Mouse (Mus musculus) limb, embryonic 14.5 days (tissue): Measurements from ENCODE around the gene Dnajc28. TPM values are rescaled to one million over a fixed set of nuclear protein-coding genes. Genes with fewer than 3 reads are reported as not detected.

Experiments
- ATAC-seq: fragments of 200-750 bp; cut with Nextera tagmentation; 2 replicates; pipeline ENCODE4 v1.8.0; 2017; ENCODE audit warnings: low read depth, moderate number of reproducible peaks, moderate TSS enrichment; ENCODE audit not compliant: low FRiP score
- DNase-seq: peaks from one replicate; pipeline ENCODE4 v3.0.0-alpha.2; 2015; ENCODE audit warnings: low spot score
- H3K27ac ChIP-seq: fragments of 300-500 bp; sonication (generic); replicated peaks from 2 replicates; pipeline ENCODE4 v1.5.1; 2014; ENCODE audit warnings: low read depth, mild to moderate bottlenecking, low read length, moderate library complexity, mixed read lengths
- H3K27me3 ChIP-seq: fragments of 300-500 bp; sonication (generic); 2 replicates; pipeline ENCODE4 v1.6.1; 2014; ENCODE audit warnings: low read length, mixed read lengths; ENCODE audit not compliant: control insufficient read depth, insufficient read depth
- H3K36me3 ChIP-seq: fragments of 300-500 bp; sonication (generic); 2 replicates; pipeline ENCODE4 v1.6.1; 2014; ENCODE audit warnings: mild to moderate bottlenecking, low read length, moderate library complexity, mixed read lengths; ENCODE audit not compliant: control insufficient read depth, insufficient read depth
- H3K4me1 ChIP-seq: fragments of 300-500 bp; sonication (generic); 2 replicates; pipeline ENCODE4 v1.6.1; 2014; ENCODE audit warnings: antibody characterized with exemption, low read length, mixed read lengths; ENCODE audit not compliant: control insufficient read depth, insufficient read depth
- H3K4me2 ChIP-seq: fragments of 300-500 bp; sonication (generic); replicated peaks from 2 replicates; pipeline ENCODE4 v1.6.1; 2014; ENCODE audit warnings: low read depth, mild to moderate bottlenecking, low read length, moderate library complexity; ENCODE audit not compliant: severe bottlenecking
- H3K4me3 ChIP-seq: fragments of 300-500 bp; sonication (generic); replicated peaks from 2 replicates; pipeline ENCODE4 v1.5.1; 2014; ENCODE audit warnings: low read length
- H3K9ac ChIP-seq: fragments of 300-500 bp; sonication (generic); 2 replicates; pipeline ENCODE4 v1.6.1; 2014; ENCODE audit warnings: mild to moderate bottlenecking, low read depth, low read length, moderate library complexity; ENCODE audit not compliant: severe bottlenecking
- H3K9me3 ChIP-seq: fragments of 300-500 bp; sonication (generic); 2 replicates; pipeline ENCODE4 v1.6.1; 2016; ENCODE audit warnings: low read length; ENCODE audit not compliant: control insufficient read depth
- POLR2A ChIP-seq: fragments of 200-500 bp; IDR thresholded peaks from 2 replicates; pipeline ENCODE4 v1.8.0; 2012; ENCODE audit warnings: inconsistent platforms, mild to moderate bottlenecking, moderate library complexity, borderline replicate concordance; ENCODE audit not compliant: insufficient read depth, insufficient read length; ENCODE audit errors: extremely low read depth
- WGBS: fragments of 180-500 bp; shearing (Covaris S2); extraction: QIAGEN DNeasy Blood & Tissue Kit; methylation state at CpG from one replicate; pipeline ENCODE4 v1.1.7; 2014; 5-methylcytosine and 5-hydroxymethylcytosine counted together
- polyA plus RNA-seq, 2 experiments: library from polyadenylated mRNA; depleted of rRNA in 1 of 2; stranded (reverse) in 1 of 2; unstranded in 1 of 2; fragments of >200 nt; fragmentation: Nextera tagmentation in 1 of 2; extraction: Ambion mirVana in 1 of 2; gene quantifications; 2 replicates each; pipeline versions ENCODE4 v1.2.1 to v1.2.3; 2012 to 2014

The Dnajc28 gene
- polyA plus RNA-seq, 2 experiments = 1.7 to 2.9 TPM

DNA sequence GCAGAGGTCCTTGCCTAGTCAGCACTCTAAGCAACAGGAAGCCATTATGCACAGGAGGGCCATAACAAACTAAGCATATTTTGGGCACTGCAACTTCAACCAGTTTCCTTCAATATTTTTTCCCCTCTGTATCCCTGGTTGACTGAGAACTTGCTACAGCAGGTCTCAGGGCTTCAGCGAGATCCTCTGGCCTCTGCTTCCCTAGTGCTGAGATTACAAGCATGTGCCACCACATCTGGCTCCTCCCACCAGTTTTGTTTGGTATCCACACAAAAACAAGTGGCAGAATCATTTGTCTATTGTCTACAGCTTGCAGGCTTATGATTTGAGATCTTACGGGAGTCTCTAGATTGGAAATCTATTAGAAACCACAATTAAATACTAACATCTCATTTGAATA lies 26.1 kb upstream of the Dnajc28 start:
- 86% methylated on average over 2 of the region's 2 CpGs for WGBS

DNA sequence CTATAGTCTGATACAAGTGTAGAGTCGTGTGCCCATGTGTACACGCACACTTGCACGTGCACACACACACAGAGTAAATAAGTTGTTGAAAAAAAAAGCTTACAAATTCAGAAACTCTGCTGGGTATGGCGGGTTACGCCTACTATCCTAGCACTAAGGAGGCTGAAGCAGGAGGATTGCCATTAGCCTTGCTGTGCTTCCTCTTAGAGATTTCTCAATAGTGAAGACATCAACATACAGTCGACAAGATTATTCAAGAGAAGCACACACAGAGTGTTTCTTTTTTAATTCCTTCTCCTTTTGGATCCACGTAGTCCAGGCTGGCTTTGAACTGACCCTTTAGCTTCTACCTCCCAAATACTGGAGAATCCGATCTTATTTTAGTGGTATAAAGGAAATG lies 21.3 kb upstream of the Dnajc28 start:
- H3K4me2 ChIP-seq = no peak overlapping the region
- no peak overlapping the region for H3K27ac ChIP-seq
- no peaks in the 10 kb centered on the region for H3K27me3 ChIP-seq
- no peak for DNase-seq
- 94% methylated on average over 8 of the region's 8 CpGs for WGBS
- 0 out of 2 replicates have a peak, but pooled peaks cover 4% of the 10 kb centered on the region for H3K4me1 ChIP-seq
- no peak overlapping the region for H3K9ac ChIP-seq
- ATAC-seq = no peak
- no peak overlapping the region for H3K4me3 ChIP-seq
- no peaks in the 10 kb centered on the region for H3K9me3 ChIP-seq
- H3K36me3 ChIP-seq = peaks cover 75% of the 10 kb centered on the region
- no peak for TF ChIP-seq POLR2A

More for the DNA sequence above, 26.1 kb upstream of the Dnajc28 start:
- DNase-seq (no peak), ATAC-seq (no peak)
- H3K4me3 ChIP-seq = no peak overlapping the region
- H3K36me3 ChIP-seq = peaks cover 28% of the 10 kb centered on the region
- no peaks in the 10 kb centered on the region for H3K9me3 ChIP-seq
- peaks cover 12% of the 10 kb centered on the region; the same call in 1 of the 2 replicates for H3K4me1 ChIP-seq
- no peak overlapping the region for H3K4me2 ChIP-seq
- no peak overlapping the region for H3K9ac ChIP-seq
- H3K27ac ChIP-seq = no peak overlapping the region
- TF ChIP-seq POLR2A = no peak
- no peaks in the 10 kb centered on the region for H3K27me3 ChIP-seq

DNA sequence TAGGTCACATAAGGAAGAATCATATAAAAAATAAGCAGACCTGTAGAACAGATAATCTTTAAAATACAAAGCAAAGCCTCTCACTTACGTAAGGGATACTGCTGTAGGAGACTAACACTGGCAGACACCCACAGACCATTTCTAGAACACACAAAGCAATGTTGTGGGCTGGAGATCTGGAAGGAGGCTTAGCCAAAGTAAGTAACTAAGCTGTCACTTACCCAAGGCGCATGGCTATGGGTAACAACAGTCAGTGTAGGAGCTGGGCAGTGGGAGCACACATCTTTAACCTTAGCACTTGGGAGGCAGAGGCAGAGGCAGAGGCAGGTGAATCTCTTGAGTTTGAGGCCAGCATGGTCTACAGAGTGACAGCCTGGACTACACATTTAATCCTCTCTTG lies 20.8 kb upstream of the Dnajc28 start:
- H3K27me3 ChIP-seq = no peaks in the 10 kb centered on the region
- TF ChIP-seq POLR2A = no peak
- peaks cover 79% of the 10 kb centered on the region for H3K36me3 ChIP-seq
- ATAC-seq (no peak), DNase-seq (no peak)
- WGBS = 94% methylated on average over 2 of the region's 2 CpGs
- no peak overlapping the region for H3K9ac ChIP-seq
- no peaks in the 10 kb centered on the region for H3K9me3 ChIP-seq
- H3K27ac ChIP-seq = no peak overlapping the region
- 0 out of 2 replicates have a peak, but pooled peaks cover under 1% of the 10 kb centered on the region for H3K4me1 ChIP-seq
- H3K4me2 ChIP-seq = no peak overlapping the region
- no peak overlapping the region for H3K4me3 ChIP-seq

DNA sequence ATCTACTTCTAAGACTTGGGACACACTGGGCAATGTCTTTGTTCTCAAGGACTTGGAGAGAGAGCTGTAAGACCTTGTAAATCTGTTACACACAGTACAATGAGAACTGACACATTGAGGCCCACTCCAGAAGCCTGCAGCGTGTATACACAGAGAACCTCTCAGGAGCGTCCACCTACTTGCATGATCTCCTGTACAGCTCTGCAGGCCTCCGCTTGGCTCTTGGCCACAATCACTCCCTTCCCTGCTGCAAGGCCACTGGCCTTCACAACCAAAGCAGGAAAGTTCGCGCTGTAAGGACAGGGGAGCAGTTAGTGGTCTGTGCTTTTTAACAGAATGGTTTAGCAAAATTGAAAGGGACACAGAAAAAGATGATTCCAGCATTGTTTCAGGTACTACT lies 20.3 kb upstream of the Dnajc28 start:
- H3K9ac ChIP-seq = no peak overlapping the region
- H3K4me2 ChIP-seq = no peak overlapping the region
- peaks cover 80% of the 10 kb centered on the region for H3K36me3 ChIP-seq
- ATAC-seq = no peak
- H3K4me1 ChIP-seq = no peaks in the 10 kb centered on the region
- no peaks in the 10 kb centered on the region for H3K9me3 ChIP-seq
- no peak for TF ChIP-seq POLR2A
- H3K27me3 ChIP-seq = no peaks in the 10 kb centered on the region
- H3K27ac ChIP-seq = no peak overlapping the region
- whole genome bisulfite sequencing = 94% methylated on average over 5 of the region's 5 CpGs
- H3K4me3 ChIP-seq = no peak overlapping the region
- no peak for DNase-seq

DNA sequence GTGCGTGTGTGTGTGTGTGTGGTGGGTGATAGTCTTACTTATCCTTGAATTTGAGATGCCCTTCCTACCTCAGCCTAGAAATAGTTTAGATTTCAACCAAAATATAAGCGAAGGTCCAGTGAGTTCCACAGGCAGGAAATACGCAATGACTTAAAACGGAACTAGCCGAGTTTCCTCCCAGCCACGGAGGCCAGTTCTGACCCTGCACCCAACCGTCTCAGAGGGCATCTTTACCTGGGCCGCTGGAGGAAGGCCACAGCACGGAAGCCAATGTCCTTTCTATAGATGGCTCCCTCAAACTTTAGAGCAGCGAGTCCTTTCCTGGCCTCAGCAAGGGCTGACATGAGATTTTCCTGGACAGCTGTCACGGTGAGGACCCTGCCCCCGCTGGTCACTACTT lies 14.8 kb upstream of the Dnajc28 start:
- Histone ChIP-seq H3K9me3 (no peaks in the 10 kb centered on the region), H3K36me3 (peaks cover 92% of the 10 kb centered on the region), H3K4me1 (no peaks in the 10 kb centered on the region), H3K4me2 (no peak overlapping the region), H3K27me3 (no peaks in the 10 kb centered on the region), H3K4me3 (no peak overlapping the region), H3K27ac (no peak overlapping the region), H3K9ac (no peak overlapping the region)
- TF ChIP-seq POLR2A = no peak
- WGBS = 90% methylated on average over 12 of the region's 12 CpGs
- ATAC-seq (no peak), DNase-seq (no peak)

DNA sequence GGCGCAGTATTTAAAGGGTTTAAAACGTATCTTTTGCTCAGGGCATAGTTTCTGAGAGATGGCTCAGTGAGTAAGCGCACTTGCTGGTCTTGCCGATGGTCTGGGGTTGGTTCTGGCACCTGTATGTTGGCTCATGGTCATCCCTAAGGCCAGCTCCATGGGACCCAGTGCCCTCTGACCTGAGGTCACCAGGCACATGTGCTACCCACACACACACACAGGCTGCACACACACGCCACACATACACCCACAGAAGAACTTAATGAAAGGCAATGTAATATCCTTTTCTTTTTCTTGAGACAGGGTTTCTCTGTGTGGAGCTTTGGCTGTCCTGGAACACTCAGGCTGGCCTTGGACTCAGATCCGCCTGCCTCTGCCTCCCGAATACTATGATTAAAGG lies 14.1 kb upstream of the Dnajc28 start:
- H3K4me1 ChIP-seq = no peaks in the 10 kb centered on the region
- TF ChIP-seq POLR2A = no peak
- H3K27me3 ChIP-seq = no peaks in the 10 kb centered on the region
- no peak for DNase-seq
- H3K9ac ChIP-seq = no peak overlapping the region
- ATAC-seq = no peak
- H3K27ac ChIP-seq = no peak overlapping the region
- peaks cover 92% of the 10 kb centered on the region for H3K36me3 ChIP-seq
- H3K4me2 ChIP-seq = no peak overlapping the region
- 96% methylated on average over 7 of the region's 7 CpGs for WGBS
- no peak overlapping the region for H3K4me3 ChIP-seq
- no peaks in the 10 kb centered on the region for H3K9me3 ChIP-seq
